Mouse (Mus musculus) myocyte (in vitro differentiated cells): ENCODE measurements around the gene Gpr34.

ENCODE experiments used
- CEBPB ChIP-seq: IDR thresholded peaks from 2 replicates; pipeline ENCODE4 v1.6.1; 2011; ENCODE audit warnings: mild to moderate bottlenecking, moderate library complexity; ENCODE audit not compliant: poor library complexity, insufficient read depth, severe bottlenecking
- E2F4 ChIP-seq: IDR thresholded peaks from one replicate; pipeline ENCODE4 v1.6.1; 2011; ENCODE audit warnings: mild to moderate bottlenecking, control low read depth, moderate library complexity; ENCODE audit not compliant: insufficient read depth
- MYOD1 ChIP-seq, 3 experiments: IDR thresholded peaks; one replicate each; pipeline ENCODE4 v1.6.1; 2011; ENCODE audit warnings: control low read depth in 2 of 3, low read depth in 2 of 3, mild to moderate bottlenecking in 2 of 3, moderate library complexity in 1 of 3; ENCODE audit not compliant: insufficient read length in 2 of 3, control insufficient read depth in 1 of 3
- MYOG ChIP-seq, 3 experiments: IDR thresholded peaks; one replicate each; pipeline ENCODE4 v1.6.1; 2011; ENCODE audit warnings: control low read depth in 2 of 3, low read depth in 2 of 3, mild to moderate bottlenecking in 2 of 3; ENCODE audit not compliant: insufficient read length in 2 of 3, control insufficient read depth in 1 of 3, insufficient read depth in 1 of 3
- POLR2A ChIP-seq: IDR thresholded peaks from one replicate; pipeline ENCODE4 v1.6.1; 2011; ENCODE audit warnings: low read depth, mild to moderate bottlenecking, control low read depth, moderate library complexity; ENCODE audit not compliant: insufficient read length
- POLR2AphosphoS2 ChIP-seq: IDR thresholded peaks from one replicate; pipeline ENCODE4 v1.6.1; 2011; ENCODE audit warnings: low read depth, control low read depth; ENCODE audit not compliant: insufficient read length
- REST ChIP-seq: IDR thresholded peaks from one replicate; pipeline ENCODE4 v1.6.1; 2011; ENCODE audit warnings: mild to moderate bottlenecking, control low read depth, moderate library complexity; ENCODE audit not compliant: insufficient read depth, insufficient read length
- SRF ChIP-seq: IDR thresholded peaks from one replicate; pipeline ENCODE4 v1.6.1; 2011; ENCODE audit warnings: low read depth; ENCODE audit not compliant: control insufficient read depth, insufficient read length
- TCF12 ChIP-seq: IDR thresholded peaks from one replicate; pipeline ENCODE4 v1.6.1; 2011; ENCODE audit warnings: mild to moderate bottlenecking, control low read depth; ENCODE audit not compliant: poor library complexity, insufficient read depth, severe bottlenecking
- TCF3 ChIP-seq: IDR thresholded peaks from one replicate; pipeline ENCODE4 v1.6.1; 2011; ENCODE audit warnings: low read depth, control low read depth; ENCODE audit not compliant: insufficient read length
- USF1 ChIP-seq: IDR thresholded peaks from one replicate; pipeline ENCODE4 v1.6.1; 2011; ENCODE audit warnings: low read depth, mild to moderate bottlenecking, control low read depth, moderate library complexity

DNA sequence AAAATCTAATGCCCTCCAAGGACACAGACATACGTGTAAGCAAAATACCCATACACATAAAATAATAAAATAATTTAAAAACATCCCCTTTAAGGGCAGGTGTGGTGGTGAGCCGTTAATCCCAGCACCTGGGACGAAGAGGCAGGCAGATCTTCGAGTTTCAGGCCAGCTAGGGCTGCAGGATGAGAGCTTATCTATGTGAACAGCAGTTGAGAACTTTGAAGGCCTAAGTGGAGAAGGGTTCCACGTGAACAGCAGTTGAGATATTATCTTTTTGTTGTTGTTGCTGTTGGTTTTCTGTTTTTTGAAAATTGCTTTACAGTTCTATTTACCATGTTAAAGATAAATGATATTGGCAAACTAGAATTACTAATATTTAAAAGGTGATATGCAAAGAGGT is 37.0 kb downstream of the Gpr34 start:
- no peak for TF ChIP-seq E2F4
- TF ChIP-seq POLR2A, result no peak
- no peak for TF ChIP-seq USF1
- TF ChIP-seq MYOG (IDR thresholded peaks at IDR 0.05; ENCODE audit: control insufficient read depth in 1 of 3, insufficient read depth in 1 of 3, insufficient read length in 2 of 3, low read depth in 2 of 3), result no peak
- no peak for TF ChIP-seq REST
- no peak for TF ChIP-seq POLR2AphosphoS2
- no peak for TF ChIP-seq MYOD1 (IDR thresholded peaks at IDR 0.05; ENCODE audit: control insufficient read depth in 1 of 3, insufficient read length in 2 of 3, low read depth in 2 of 3)
- TF ChIP-seq SRF, result no peak
- no peak for TF ChIP-seq CEBPB
- TF ChIP-seq TCF12, result no peak
- no peak for TF ChIP-seq TCF3
